Mouse (Mus musculus) thymus, postnatal 14 days (tissue): ENCODE measurements around the gene Ell2.

Experiments
- DNase-seq: peaks from one replicate; pipeline ENCODE4 v3.0.0; 2021

Ell2 gene

GRCm38 (mm10) chr13:75733594-75734161, 27.1 kb downstream of the Ell2 start:
- DNase-seq: no peak

GRCm38 (mm10) chr13:75734231-75734630, 27.7 kb downstream of the Ell2 start:
- DNase-seq: no peak

GRCm38 (mm10) chr13:75735606-75736005, 29.0 kb downstream of the Ell2 start:
- no peak for DNase-seq

GRCm38 (mm10) chr13:75737991-75738390, 31.4 kb downstream of the Ell2 start:
- DNase-seq: no peak

- no peak for DNase-seq
Observed at GRCm38 (mm10) chr13:75738536-75738935, 32.0 kb downstream of the Ell2 start.

- DNase-seq: no peak
Observed at GRCm38 (mm10) chr13:75738957-75739356, 32.4 kb downstream of the Ell2 start.

GRCm38 (mm10) chr13:75740018-75740417, 33.5 kb downstream of the Ell2 start:
- no peak for DNase-seq

- no peak for DNase-seq
Observed at GRCm38 (mm10) chr13:75741119-75741518, 34.6 kb downstream of the Ell2 start.

GRCm38 (mm10) chr13:75741736-75742729, 35.5 kb downstream of the Ell2 start:
- no peak for DNase-seq

GRCm38 (mm10) chr13:75742970-75743369, 36.4 kb downstream of the Ell2 start:
- DNase-seq: no peak

GRCm38 (mm10) chr13:75744065-75744464, 37.5 kb downstream of the Ell2 start:
- no peak for DNase-seq

- no peak for DNase-seq
Observed at GRCm38 (mm10) chr13:75745328-75745727, 38.8 kb downstream of the Ell2 start.

- no peak for DNase-seq
Observed at GRCm38 (mm10) chr13:75747265-75747664, 40.7 kb downstream of the Ell2 start.

- no peak for DNase-seq
Observed at GRCm38 (mm10) chr13:75748685-75749084, 42.1 kb downstream of the Ell2 start.

GRCm38 (mm10) chr13:75750785-75751184, 44.2 kb downstream of the Ell2 start:
- DNase-seq: no peak

GRCm38 (mm10) chr13:75752216-75752938, 45.8 kb downstream of the Ell2 start:
- no peak for DNase-seq

GRCm38 (mm10) chr13:75754398-75754797, 47.8 kb downstream of the Ell2 start:
- no peak for DNase-seq

GRCm38 (mm10) chr13:75760859-75761548, 54.4 kb downstream of the Ell2 start:
- DNase-seq: no peak

- DNase-seq: no peak
Observed at GRCm38 (mm10) chr13:75762759-75763158, 56.2 kb downstream of the Ell2 start.

- no peak for DNase-seq
Observed at GRCm38 (mm10) chr13:75763280-75763679, 56.7 kb downstream of the Ell2 start.

- no peak for DNase-seq
Observed at GRCm38 (mm10) chr13:75765742-75766141, 59.2 kb downstream of the Ell2 start.

- DNase-seq: no peak
Observed at GRCm38 (mm10) chr13:75766238-75766637, 59.7 kb downstream of the Ell2 start.

GRCm38 (mm10) chr13:75766967-75767366, 60.4 kb downstream of the Ell2 start:
- DNase-seq: no peak
